In the genomic region with DNA sequence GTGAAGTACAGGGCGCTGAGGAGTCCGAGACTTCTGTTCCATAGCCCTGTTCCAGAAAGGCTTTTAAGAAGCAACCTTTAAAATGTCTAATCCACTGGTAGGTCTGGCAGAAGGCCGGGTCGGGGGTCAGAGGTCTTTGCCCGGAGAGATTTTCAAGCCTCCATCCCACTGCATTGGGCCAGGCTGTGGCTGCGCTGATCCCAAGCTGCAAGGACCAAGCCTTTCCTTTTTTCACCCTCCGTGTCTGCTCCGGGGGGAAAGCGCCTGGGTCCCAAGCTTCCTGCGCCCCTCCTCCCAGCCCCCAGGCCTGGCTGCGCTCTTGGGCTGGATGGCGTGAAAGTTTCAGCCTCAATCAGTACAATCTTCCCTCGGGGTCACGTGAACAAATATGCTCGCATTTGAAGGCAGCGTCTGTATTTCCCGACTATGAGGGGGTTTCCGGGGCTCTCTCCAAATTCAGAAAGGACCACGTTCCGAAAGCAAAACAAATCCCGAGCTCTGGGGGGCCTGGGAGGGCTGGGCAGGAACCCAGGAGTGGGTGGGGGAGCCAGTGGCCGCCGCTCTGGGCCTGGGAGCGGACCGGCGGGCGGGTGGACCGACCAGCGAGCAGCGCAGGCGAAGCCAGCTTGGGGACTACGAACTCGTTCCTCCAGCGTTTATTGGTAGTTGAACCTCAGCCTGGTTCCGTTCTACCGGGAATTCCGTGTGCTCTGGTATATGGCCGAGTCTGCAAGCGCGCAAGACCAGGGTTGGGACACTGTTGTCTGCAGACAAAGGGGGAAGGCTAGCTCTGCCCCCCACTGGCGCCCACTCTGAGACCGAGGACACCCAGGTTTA, we compare ENCODE assay signal across 11 mouse cellular contexts. TPM values are rescaled to one million over a fixed set of nuclear protein-coding genes. Genes with fewer than 3 reads are reported as not detected.
DNase-seq lines count a peak whose midpoint lies in the region; ATAC-seq and TF ChIP-seq lines count a peak whose summit lies in the region.
"Had no signal": no experiment of that assay in that cellular context is flagged by ENCODE, and none has a peak within 500 bp of the region (broad histone marks: within the 10 kb centered on the region; RNA-seq: fewer than 3 reads in every experiment).

No protein-coding gene starts in this region.

- peak overlapping the region; percentile 51; the same call in 1 of the 2 replicates for H3K27ac ChIP-seq in kidney, postnatal 0 days
- no peak overlapping the region for H3K27ac ChIP-seq in embryonic facial prominence, embryonic 13.5 days
- H3K27ac ChIP-seq in intestine, embryonic 14.5 days (ENCODE audit: low read depth): peak overlapping the region; percentile 70; the same call in 1 of the 2 replicates

- TF ChIP-seq CTCF in kidney, postnatal 0 days (IDR thresholded peaks at IDR 0.05; ENCODE audit: low read depth): no peak

- H3K4me2 ChIP-seq in kidney, postnatal 0 days (ENCODE audit: low read length): peak overlapping the region; percentile 86
- H3K4me2 ChIP-seq in embryonic facial prominence, embryonic 13.5 days: peak overlapping the region; percentile 46
- peak overlapping the region; percentile 49 for H3K4me2 ChIP-seq in intestine, embryonic 14.5 days (ENCODE audit: low read length)

- DNase-seq in kidney, postnatal 0 days (ENCODE audit: low spot score): no peak
- DNase-seq in kidney, adult 8-10 months: no peak
- peak; percentile 74 for DNase-seq in intestine, embryonic 14.5 days (ENCODE audit: low spot score)
- peak; percentile 78 for DNase-seq in neural tube, embryonic 10.5 days (ENCODE audit: extremely low spot score, low spot score)
- DNase-seq in left cerebral cortex, adult 11 months (ENCODE audit: low spot score): no peak
- no peak for DNase-seq in layer of hippocampus, adult 18-20 months (ENCODE audit: low spot score in 2 of 2)

- ATAC-seq in kidney, postnatal 0 days (replicated peaks; ENCODE audit: low FRiP score, low read depth): no peak
- no peak for ATAC-seq in embryonic facial prominence, embryonic 13.5 days (ENCODE audit: insufficient number of reproducible peaks, insufficient read depth, low FRiP score, low TSS enrichment, low read depth)
- no peak for ATAC-seq in intestine, embryonic 14.5 days (replicated peaks; ENCODE audit: low FRiP score, low TSS enrichment, low read depth)
- no peak for ATAC-seq in erythroid progenitor cell, adult 5-6 weeks (replicated peaks; ENCODE audit: low FRiP score, poor library complexity, severe bottlenecking)

- peaks cover 61% of the 10 kb centered on the region for H3K4me1 ChIP-seq in kidney, postnatal 0 days (replicated peaks; ENCODE audit: insufficient read depth, low read length)
- H3K4me1 ChIP-seq in embryonic facial prominence, embryonic 13.5 days: peaks cover 17% of the 10 kb centered on the region
- H3K4me1 ChIP-seq in intestine, embryonic 14.5 days (replicated peaks; ENCODE audit: control insufficient read depth, insufficient read depth, low read length): peaks cover 3% of the 10 kb centered on the region; the same call in 1 of the 2 replicates

- H3K9ac ChIP-seq in kidney, postnatal 0 days (ENCODE audit: low read depth, low read length): peak overlapping the region; percentile 49
- H3K9ac ChIP-seq in embryonic facial prominence, embryonic 13.5 days: no peak overlapping the region
- peak overlapping the region; percentile 43 for H3K9ac ChIP-seq in intestine, embryonic 14.5 days (ENCODE audit: low read length)

- H3K27me3 ChIP-seq in kidney, postnatal 0 days (ENCODE audit: insufficient read depth, low read length): no peaks in the 10 kb centered on the region
- peaks cover 100% of the 10 kb centered on the region for H3K27me3 ChIP-seq in embryonic facial prominence, embryonic 13.5 days
- peaks cover 97% of the 10 kb centered on the region for H3K27me3 ChIP-seq in intestine, embryonic 14.5 days (replicated peaks; ENCODE audit: control insufficient read depth, insufficient read depth, low read length)

- WGBS in kidney, postnatal 0 days: 21% methylated on average over 42 of the region's 42 CpGs
- 1% methylated on average over 42 of the region's 42 CpGs for WGBS in embryonic facial prominence, embryonic 13.5 days
- 12% methylated on average over 42 of the region's 42 CpGs for WGBS in intestine, embryonic 14.5 days

- H3K36me3 ChIP-seq in kidney, postnatal 0 days (ENCODE audit: insufficient read depth, low read length): no peaks in the 10 kb centered on the region
- H3K36me3 ChIP-seq in embryonic facial prominence, embryonic 13.5 days: no peaks in the 10 kb centered on the region
- no peaks in the 10 kb centered on the region for H3K36me3 ChIP-seq in intestine, embryonic 14.5 days (ENCODE audit: control insufficient read depth, insufficient read depth, low read length)

- no peaks in the 10 kb centered on the region for H3K9me3 ChIP-seq in kidney, postnatal 0 days (replicated peaks; ENCODE audit: low read length)
- no peaks in the 10 kb centered on the region for H3K9me3 ChIP-seq in embryonic facial prominence, embryonic 13.5 days
- no peaks in the 10 kb centered on the region for H3K9me3 ChIP-seq in intestine, embryonic 14.5 days (ENCODE audit: control insufficient read depth, low read length)

- H3K4me3 ChIP-seq in kidney, postnatal 0 days (replicated peaks; ENCODE audit: low read depth, low read length): peak overlapping the region; percentile 1; the same call in 1 of the 2 replicates
- peak overlapping the region; percentile 29 for H3K4me3 ChIP-seq in embryonic facial prominence, embryonic 13.5 days
- H3K4me3 ChIP-seq in intestine, embryonic 14.5 days (ENCODE audit: low read depth, low read length): peak overlapping the region; percentile 23
- H3K4me3 ChIP-seq: erythroblast, embryonic 14.5 days had no signal

RNA-seq across cellular contexts. Expression of a gene that starts 9.5 kb away (rescaled TPM):
- 1.1 and 1.3 TPM in 2 replicates for polyA plus RNA-seq in kidney, postnatal 0 days (2015; fragmentation: Nextera tagmentation; extraction: Ambion mirVana)
- polyA plus RNA-seq in embryonic facial prominence, embryonic 13.5 days (2015; fragmentation: Nextera tagmentation; extraction: Ambion mirVana): 0.18 TPM in 1 of 2 replicates, not detected in the other
- 0.38 and 0.66 TPM in 2 replicates for polyA plus RNA-seq in intestine, embryonic 14.5 days (2014; fragmentation: Nextera tagmentation; extraction: Ambion mirVana)
- not detected in 2 replicates for total RNA-seq in erythroid progenitor cell, adult 5-6 weeks (2015; ENCODE audit: low replicate concordance)
- total RNA-seq in erythroid progenitor cell, adult 5-6 weeks (2017; ENCODE audit: low replicate concordance): not detected in 2 replicates
- total RNA-seq in layer of hippocampus, adult 18-20 months (2021): not detected
- total RNA-seq: left cerebral cortex, adult 18-20 months had no signal
- polyA plus RNA-seq: erythroblast, embryonic 14.5 days had no signal

RNA-seq across cellular contexts. Expression of a gene that starts 24.3 kb away (rescaled TPM):
- polyA plus RNA-seq in kidney, postnatal 0 days (2015; fragmentation: Nextera tagmentation; extraction: Ambion mirVana): 3.3 and 4.4 TPM in 2 replicates
- polyA plus RNA-seq in embryonic facial prominence, embryonic 13.5 days (2015; fragmentation: Nextera tagmentation; extraction: Ambion mirVana): 0.50 TPM in 1 of 2 replicates, not detected in the other
- polyA plus RNA-seq in intestine, embryonic 14.5 days (2014; fragmentation: Nextera tagmentation; extraction: Ambion mirVana): 1.6 and 2.9 TPM in 2 replicates
- total RNA-seq in erythroid progenitor cell, adult 5-6 weeks (2015; ENCODE audit: low replicate concordance): not detected in 2 replicates
- not detected in 2 replicates for total RNA-seq in erythroid progenitor cell, adult 5-6 weeks (2017; ENCODE audit: low replicate concordance)
- not detected for total RNA-seq in layer of hippocampus, adult 18-20 months (2021)
- total RNA-seq: left cerebral cortex, adult 18-20 months had no signal

RNA-seq across cellular contexts. Expression of a gene that starts 24.3 kb away (rescaled TPM):
- 7.9 and 8.0 TPM in 2 replicates for polyA plus RNA-seq in kidney, postnatal 0 days (2015; fragmentation: Nextera tagmentation; extraction: Ambion mirVana)
- polyA plus RNA-seq in embryonic facial prominence, embryonic 13.5 days (2015; fragmentation: Nextera tagmentation; extraction: Ambion mirVana): 1.5 and 3.3 TPM in 2 replicates
- 27.6 and 27.8 TPM in 2 replicates for polyA plus RNA-seq in intestine, embryonic 14.5 days (2014; fragmentation: Nextera tagmentation; extraction: Ambion mirVana)
- total RNA-seq in erythroid progenitor cell, adult 5-6 weeks (2015; ENCODE audit: low replicate concordance): not detected in 2 replicates
- total RNA-seq in erythroid progenitor cell, adult 5-6 weeks (2017; ENCODE audit: low replicate concordance): not detected in 2 replicates
- total RNA-seq in layer of hippocampus, adult 18-20 months (2021): not detected
- total RNA-seq: left cerebral cortex, adult 18-20 months had no signal
- polyA plus RNA-seq: erythroblast, embryonic 14.5 days had no signal

RNA-seq across cellular contexts. Expression of a gene that starts 26.7 kb away (rescaled TPM):
- polyA plus RNA-seq in kidney, postnatal 0 days (2015; fragmentation: Nextera tagmentation; extraction: Ambion mirVana): 1.2 and 1.8 TPM in 2 replicates
- 3.8 and 5.4 TPM in 2 replicates for polyA plus RNA-seq in embryonic facial prominence, embryonic 13.5 days (2015; fragmentation: Nextera tagmentation; extraction: Ambion mirVana)
- polyA plus RNA-seq in intestine, embryonic 14.5 days (2014; fragmentation: Nextera tagmentation; extraction: Ambion mirVana): 0.62 TPM in 1 of 2 replicates, not detected in the other
- not detected in 2 replicates for total RNA-seq in erythroid progenitor cell, adult 5-6 weeks (2015; ENCODE audit: low replicate concordance)
- total RNA-seq in erythroid progenitor cell, adult 5-6 weeks (2017; ENCODE audit: low replicate concordance): not detected in 2 replicates
- total RNA-seq in layer of hippocampus, adult 18-20 months (2021): under 1 TPM in 1 of 2 experiments, not detected in 1; 0.17 TPM
- total RNA-seq: left cerebral cortex, adult 18-20 months had no signal
- polyA plus RNA-seq: erythroblast, embryonic 14.5 days; testis, adult 2 months had no signal

RNA-seq across cellular contexts. Expression of a gene that starts 31.7 kb away (rescaled TPM):
- polyA plus RNA-seq in kidney, postnatal 0 days (2015; fragmentation: Nextera tagmentation; extraction: Ambion mirVana): 73.4 and 76.7 TPM in 2 replicates
- 2.5 and 3.7 TPM in 2 replicates for polyA plus RNA-seq in embryonic facial prominence, embryonic 13.5 days (2015; fragmentation: Nextera tagmentation; extraction: Ambion mirVana)
- 6.1 and 8.4 TPM in 2 replicates for polyA plus RNA-seq in intestine, embryonic 14.5 days (2014; fragmentation: Nextera tagmentation; extraction: Ambion mirVana)
- not detected in 2 replicates for total RNA-seq in erythroid progenitor cell, adult 5-6 weeks (2015; ENCODE audit: low replicate concordance)
- not detected in 2 replicates for total RNA-seq in erythroid progenitor cell, adult 5-6 weeks (2017; ENCODE audit: low replicate concordance)
- not detected for total RNA-seq in layer of hippocampus, adult 18-20 months (2021)
- total RNA-seq: left cerebral cortex, adult 18-20 months had no signal
- polyA plus RNA-seq: erythroblast, embryonic 14.5 days had no signal

Comparison
In these comparisons a context has a peak if more than half of its experiments do, and no peak if none do; other contexts are left out.
1. DNase-seq: peak in intestine, embryonic 14.5 days (single experiment) and neural tube, embryonic 10.5 days (single experiment); none in kidney, postnatal 0 days (single experiment), kidney, adult 8-10 months (0 of 2), left cerebral cortex, adult 11 months (single experiment) and layer of hippocampus, adult 18-20 months (0 of 2).
2. Peak in every context shown above with its lines, with median percentiles within 50 percentile points of each other: H3K4me2 ChIP-seq and H3K4me3 ChIP-seq.